Mouse (Mus musculus): ENCODE results near the gene Runx3. TPM values are rescaled to one million over a fixed set of nuclear protein-coding genes. Genes with fewer than 3 reads are reported as not detected.

The Runx3 gene
- total RNA-seq, 2 experiments from 2014 or later, result 0.17 TPM; not detected in 1

- no peak for DNase-seq
- intact Hi-C loops (cut with DNase I), result loop anchor here (10.0 kb wide), 1 partner anchor 187 kb away; no protein-coding TSS in a partner anchor
- TF ChIP-seq CTCF (IDR thresholded peaks at IDR 0.05), result no peak
- H3K27ac ChIP-seq, result no peak overlapping the region
- H3K4me3 ChIP-seq, result no peak overlapping the region
These were observed 81.3 kb downstream of the Runx3 start for GRCm38 (mm10) chr4:135201771-135202170.

DNA sequence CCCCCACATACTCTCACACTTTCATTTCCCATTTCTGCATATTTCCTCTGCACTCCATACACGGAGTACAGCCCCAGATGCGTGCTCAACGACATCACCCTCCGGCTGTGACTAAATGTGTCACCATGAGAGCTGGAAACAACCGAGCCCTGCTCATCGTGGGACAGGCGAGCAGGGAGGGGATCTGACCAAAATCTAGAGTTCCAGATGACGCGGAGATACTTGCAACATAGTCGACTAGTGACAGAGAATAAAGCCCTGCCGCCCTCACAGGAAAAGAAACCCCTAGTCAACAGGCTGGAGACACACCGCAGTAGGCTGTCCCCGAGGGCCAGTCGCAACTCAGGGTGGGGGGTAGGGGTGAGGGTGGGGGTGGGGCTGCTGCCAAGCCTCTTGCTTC lies 82.8 kb downstream of the Runx3 start:
- peak; percentile 36 for DNase-seq

GRCm38 (mm10) chr4:135203806-135204560 lies 83.5 kb downstream of the Runx3 start:
- H3K4me3 ChIP-seq, result peak overlapping the region; percentile 51

More for the DNA sequence above, 82.8 kb downstream of the Runx3 start:
- TF ChIP-seq CTCF (IDR thresholded peaks at IDR 0.05), result no peak
- Histone ChIP-seq H3K4me3 (peak overlapping the region; percentile 51), H3K27ac (no peak overlapping the region)
- intact Hi-C loops (cut with DNase I), result loop anchor here (10.0 kb wide), 1 partner anchor 188 kb away; no protein-coding TSS in a partner anchor

GRCm38 (mm10) chr4:135204666-135205065 lies 84.2 kb downstream of the Runx3 start:
- TF ChIP-seq CTCF (IDR thresholded peaks at IDR 0.05), result no peak
- intact Hi-C loops (cut with DNase I), result loop anchor here (5.0 to 10.0 kb wide), 2 partner anchors 52 to 190 kb away; no protein-coding TSS in a partner anchor
- Histone ChIP-seq H3K27ac (no peak overlapping the region), H3K4me3 (no peak overlapping the region)
- DNase-seq, result no peak

More at GRCm38 (mm10) chr4:135203806-135204560, 83.5 kb downstream of the Runx3 start:
- no peak overlapping the region for H3K27ac ChIP-seq
- intact Hi-C loops (cut with DNase I), result loop anchor here (10.0 kb wide), 1 partner anchor 189 kb away; no protein-coding TSS in a partner anchor
- no peak for TF ChIP-seq CTCF (IDR thresholded peaks at IDR 0.05)
- no peak for DNase-seq

DNA sequence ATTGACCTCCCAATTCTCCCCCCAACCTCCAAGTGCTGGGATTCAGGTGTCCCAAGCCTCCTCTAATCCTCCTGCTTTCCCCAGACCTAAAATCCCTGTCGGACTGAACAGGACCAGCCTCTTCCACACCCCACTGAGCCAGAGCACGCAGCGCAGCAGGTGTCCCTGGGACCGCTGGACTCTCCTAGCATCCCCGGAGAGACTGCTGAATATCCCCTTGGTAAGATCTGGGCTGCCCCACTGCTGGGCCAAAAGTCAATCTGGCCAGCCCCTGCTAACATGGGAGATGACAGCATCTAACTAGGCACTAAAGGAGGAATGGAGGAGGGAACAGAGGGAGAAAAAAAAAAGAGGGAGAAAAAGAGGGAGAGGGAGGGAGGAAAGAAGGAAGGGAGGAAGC lies 84.8 kb downstream of the Runx3 start:
- Histone ChIP-seq H3K27ac (no peak overlapping the region), H3K4me3 (no peak overlapping the region)
- TF ChIP-seq CTCF (IDR thresholded peaks at IDR 0.05), result no peak
- no peak for DNase-seq
- intact Hi-C loops (cut with DNase I), result loop anchor here (5.0 to 10.0 kb wide), 2 partner anchors 53 to 190 kb away; no protein-coding TSS in a partner anchor

- DNase-seq, result peak; percentile 86
- TF ChIP-seq CTCF (IDR thresholded peaks at IDR 0.05), result no peak; the same call in none of the 2 replicates
- Histone ChIP-seq H3K27ac (peak overlapping the region; percentile 12; the same call in 1 of the 2 replicates), H3K4me3 (peak overlapping the region; percentile 70)
- intact Hi-C loops (cut with DNase I), result loop anchor here (1.0 to 10.0 kb wide), 4 partner anchors 54 to 260 kb away; no protein-coding TSS in a partner anchor
These were observed 85.5 kb downstream of the Runx3 start for GRCm38 (mm10) chr4:135205711-135206600.

GRCm38 (mm10) chr4:135209846-135210245 lies 89.4 kb downstream of the Runx3 start:
- intact Hi-C loops (cut with DNase I), result loop anchor here (5.0 to 10.0 kb wide), 2 partner anchors 58 to 195 kb away; no protein-coding TSS in a partner anchor
- H3K27ac ChIP-seq, result no peak overlapping the region
- no peak for TF ChIP-seq CTCF (IDR thresholded peaks at IDR 0.05)
- no peak for DNase-seq
- H3K4me3 ChIP-seq, result no peak overlapping the region

GRCm38 (mm10) chr4:135219652-135220051 lies 99.2 kb downstream of the Runx3 start:
- no peak overlapping the region for H3K27ac ChIP-seq
- H3K4me3 ChIP-seq, result no peak overlapping the region
- peak; percentile 94 for TF ChIP-seq CTCF (IDR thresholded peaks at IDR 0.05)
- peak; percentile 83 for DNase-seq
- intact Hi-C loops (cut with DNase I), result loop anchor here (1.0 to 5.0 kb wide), 2 partner anchors 48 to 99 kb away; no protein-coding TSS in a partner anchor

DNA sequence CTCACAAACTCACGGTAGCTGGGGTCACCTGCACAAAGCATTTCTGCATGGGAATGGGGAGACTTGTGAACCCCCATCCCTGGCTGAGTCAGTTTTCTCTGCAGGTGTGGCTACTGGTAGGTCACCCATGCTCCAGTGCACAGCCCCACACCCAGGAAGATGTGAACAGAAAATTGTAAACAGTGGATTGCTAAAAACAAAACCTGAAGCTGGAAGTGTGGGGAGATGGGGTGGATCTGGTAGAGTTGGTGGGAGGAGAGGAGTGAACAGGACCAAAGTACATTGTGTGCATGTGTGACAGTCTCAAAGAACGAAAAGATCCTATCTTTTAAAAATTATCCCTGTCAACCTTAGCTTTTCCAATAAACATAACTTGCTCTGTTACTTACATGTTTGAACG lies 100.2 kb downstream of the Runx3 start:
- DNase-seq, result no peak
- intact Hi-C loops (cut with DNase I), result loop anchor here (5.0 kb wide), 1 partner anchor 47 kb away; no protein-coding TSS in a partner anchor
- TF ChIP-seq CTCF (IDR thresholded peaks at IDR 0.05), result no peak
- no peak overlapping the region for H3K27ac ChIP-seq
- no peak overlapping the region for H3K4me3 ChIP-seq

DNA sequence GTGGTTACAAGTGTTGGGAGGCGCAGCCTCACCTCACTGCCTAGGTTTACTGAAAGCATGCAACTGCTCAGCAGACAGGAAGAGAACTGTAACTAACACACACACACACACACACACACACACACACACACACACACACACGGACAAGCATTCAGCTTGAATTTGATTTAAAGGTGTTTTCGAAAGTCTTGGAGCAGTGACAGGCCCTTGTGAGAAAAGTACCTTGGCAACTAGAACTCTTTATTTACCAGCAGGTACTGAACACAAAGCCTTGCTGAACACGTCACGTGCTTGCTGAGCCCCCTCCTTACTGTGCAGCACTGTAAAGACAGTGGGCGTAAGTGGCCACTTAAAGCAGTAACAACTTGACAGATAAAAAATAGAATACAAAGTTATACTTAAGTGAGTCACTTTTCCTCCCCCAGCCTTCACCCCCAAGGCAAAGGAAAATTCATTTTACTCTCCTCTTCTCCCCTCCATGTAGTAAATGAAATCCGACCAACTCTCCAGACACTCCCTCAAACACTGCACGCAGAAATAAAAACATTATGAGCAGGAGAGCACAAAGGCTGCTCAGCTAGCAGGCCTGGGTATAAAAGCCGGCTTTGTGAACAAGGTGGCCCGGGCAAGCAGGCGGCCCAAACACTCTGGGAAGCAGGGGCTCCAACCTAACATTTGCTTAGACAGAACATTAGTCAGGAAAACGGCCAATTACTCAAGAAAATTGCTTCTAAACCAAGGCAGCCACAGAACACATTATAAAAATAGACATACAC lies 101.4 kb downstream of the Runx3 start:
- no peak for DNase-seq
- Histone ChIP-seq H3K27ac (no peak overlapping the region), H3K4me3 (no peak overlapping the region)
- intact Hi-C loops (cut with DNase I), result loop anchor here (5.0 kb wide), 1 partner anchor 45 kb away; no protein-coding TSS in a partner anchor
- no peak for TF ChIP-seq CTCF (IDR thresholded peaks at IDR 0.05)

GRCm38 (mm10) chr4:135223808-135224207 lies 103.4 kb downstream of the Runx3 start:
- DNase-seq, result no peak
- H3K27ac ChIP-seq, result no peak overlapping the region
- intact Hi-C loops (cut with DNase I), result loop anchor here (5.0 kb wide), 1 partner anchor 43 kb away; no protein-coding TSS in a partner anchor

More at GRCm38 (mm10) chr4:135223808-135224207, 103.4 kb downstream of the Runx3 start:
- TF ChIP-seq CTCF (IDR thresholded peaks at IDR 0.05), result no peak
- H3K4me3 ChIP-seq, result no peak overlapping the region
